Mouse (Mus musculus): ENCODE data around the gene Nptn. TPM values are rescaled to one million over a fixed set of nuclear protein-coding genes. Genes with fewer than 3 reads are reported as not detected.

Nptn gene
- 110 and 128 TPM in 2 replicates for polyA plus RNA-seq (2014; fragmentation: Nextera tagmentation; extraction: Ambion mirVana)

- Histone ChIP-seq H3K4me1 (ENCODE audit: control insufficient read depth, insufficient read depth, low read length) (peaks cover 9% of the 10 kb centered on the region), H3K27me3 (ENCODE audit: control insufficient read depth, insufficient read depth, low read length) (no peaks in the 10 kb centered on the region), H3K4me2 (replicated peaks; ENCODE audit: low read depth, low read length) (peak within 1 kb of the TSS; percentile 81), H3K9me3 (ENCODE audit: control insufficient read depth, low read length) (no peaks in the 10 kb centered on the region), H3K9ac (ENCODE audit: low read depth, low read length) (peak within 1 kb of the TSS; percentile 95), H3K4me3 (ENCODE audit: low read length) (peak within 1 kb of the TSS; percentile 97), H3K36me3 (ENCODE audit: control insufficient read depth, insufficient read depth, low read length) (no peaks in the 10 kb centered on the region), H3K27ac (ENCODE audit: low read depth, low read length) (peak within 1 kb of the TSS; percentile 97)
- ATAC-seq (ENCODE audit: low FRiP score, low TSS enrichment), result peak; percentile 98
- under 1% methylated on average over 48 of the region's 56 CpGs for WGBS
Observed at GRCm38 (mm10) chr9:58581958-58582540, at the start of gene Nptn. TSS of gene Nptn (plus strand) at chr9:58582240.

GRCm38 (mm10) chr9:58533322-58533721, 48.7 kb upstream of the Nptn start:
- no peak for ATAC-seq (ENCODE audit: low FRiP score, low TSS enrichment)
- H3K4me3 ChIP-seq (ENCODE audit: low read length), result no peak overlapping the region
- 0 out of 2 replicates have a peak, but pooled peaks cover under 1% of the 10 kb centered on the region for H3K4me1 ChIP-seq (ENCODE audit: control insufficient read depth, insufficient read depth, low read length)
- WGBS, result 90% methylated on average over 6 of the region's 6 CpGs
- H3K4me2 ChIP-seq (replicated peaks; ENCODE audit: low read depth, low read length), result no peak overlapping the region
- peaks cover 39% of the 10 kb centered on the region for H3K36me3 ChIP-seq (ENCODE audit: control insufficient read depth, insufficient read depth, low read length)
- H3K9me3 ChIP-seq (ENCODE audit: control insufficient read depth, low read length), result no peaks in the 10 kb centered on the region
- H3K27me3 ChIP-seq (ENCODE audit: control insufficient read depth, insufficient read depth, low read length), result no peaks in the 10 kb centered on the region
- no peak overlapping the region for H3K27ac ChIP-seq (ENCODE audit: low read depth, low read length)
- H3K9ac ChIP-seq (ENCODE audit: low read depth, low read length), result no peak overlapping the region

DNA sequence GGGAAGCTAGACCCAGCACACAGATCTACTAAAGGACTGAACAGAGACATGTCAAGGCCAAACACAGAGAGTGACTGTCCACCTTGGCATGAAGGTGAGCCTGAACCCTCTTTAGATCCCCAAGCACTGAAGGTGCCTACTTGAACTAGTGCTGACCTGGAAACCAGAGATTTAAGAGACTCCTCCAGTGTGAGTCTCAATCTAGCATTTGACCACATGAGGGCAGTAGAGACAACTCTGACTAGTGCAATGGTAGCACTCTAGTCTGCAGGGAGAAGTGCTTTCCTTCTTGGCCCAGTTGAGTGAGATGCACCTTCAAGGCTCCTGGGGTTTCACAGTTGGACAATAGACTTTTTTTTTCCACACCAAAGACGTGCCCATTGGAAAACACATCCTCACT, 47.3 kb upstream of the Nptn start:
- Histone ChIP-seq H3K4me3 (ENCODE audit: low read length) (no peak overlapping the region), H3K4me2 (replicated peaks; ENCODE audit: low read depth, low read length) (no peak overlapping the region), H3K27me3 (ENCODE audit: control insufficient read depth, insufficient read depth, low read length) (no peaks in the 10 kb centered on the region), H3K36me3 (ENCODE audit: control insufficient read depth, insufficient read depth, low read length) (peaks cover 35% of the 10 kb centered on the region), H3K9me3 (ENCODE audit: control insufficient read depth, low read length) (no peaks in the 10 kb centered on the region), H3K4me1 (ENCODE audit: control insufficient read depth, insufficient read depth, low read length) (no peaks in the 10 kb centered on the region), H3K27ac (ENCODE audit: low read depth, low read length) (no peak overlapping the region), H3K9ac (ENCODE audit: low read depth, low read length) (no peak overlapping the region)
- ATAC-seq (ENCODE audit: low FRiP score, low TSS enrichment), result 0 out of 2 replicates have a peak, but pooled peaks have one; percentile 24
- 60% methylated on average over 1 of the region's 1 CpGs for WGBS

DNA sequence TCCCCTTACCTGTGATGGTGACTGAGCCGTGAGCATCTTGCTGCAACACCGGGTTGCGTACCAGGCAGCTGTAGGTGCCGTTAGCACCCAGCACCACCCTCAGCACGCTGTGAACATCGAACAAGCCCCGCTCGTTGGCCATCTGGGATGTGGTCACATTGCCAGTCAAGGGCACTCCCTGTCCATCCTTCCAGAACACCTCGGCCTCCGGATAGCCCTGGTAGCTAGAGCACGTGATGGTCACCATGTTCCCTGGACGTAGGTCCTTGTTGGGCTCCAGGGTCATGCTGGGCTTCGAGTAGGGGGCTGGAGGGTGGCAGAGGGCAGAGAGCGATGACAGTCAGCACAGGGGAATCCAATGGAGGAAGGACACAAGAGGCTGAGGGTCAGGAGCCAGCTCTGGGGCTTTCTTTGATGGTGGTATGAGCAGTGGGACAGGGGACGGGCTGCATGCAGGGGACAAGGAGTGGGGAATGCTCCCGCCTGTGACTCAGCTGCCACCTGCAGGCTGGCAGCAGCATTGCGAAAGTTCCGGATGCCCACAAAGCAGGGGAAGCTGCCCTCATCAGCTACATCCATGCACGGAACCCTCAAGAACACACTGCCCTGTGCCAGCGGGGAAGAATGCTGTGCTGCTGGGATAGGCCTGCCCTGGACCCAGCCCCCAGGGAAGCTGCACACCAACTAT, 46.4 kb upstream of the Nptn start:
- ATAC-seq (ENCODE audit: low FRiP score, low TSS enrichment), result no peak
- Histone ChIP-seq H3K27ac (ENCODE audit: low read depth, low read length) (no peak overlapping the region), H3K9ac (ENCODE audit: low read depth, low read length) (no peak overlapping the region), H3K27me3 (ENCODE audit: control insufficient read depth, insufficient read depth, low read length) (no peaks in the 10 kb centered on the region), H3K4me1 (ENCODE audit: control insufficient read depth, insufficient read depth, low read length) (no peaks in the 10 kb centered on the region), H3K4me2 (replicated peaks; ENCODE audit: low read depth, low read length) (no peak overlapping the region), H3K36me3 (ENCODE audit: control insufficient read depth, insufficient read depth, low read length) (peaks cover 30% of the 10 kb centered on the region), H3K4me3 (ENCODE audit: low read length) (no peak overlapping the region), H3K9me3 (ENCODE audit: control insufficient read depth, low read length) (no peaks in the 10 kb centered on the region)
- 81% methylated on average over 20 of the region's 20 CpGs for WGBS

DNA sequence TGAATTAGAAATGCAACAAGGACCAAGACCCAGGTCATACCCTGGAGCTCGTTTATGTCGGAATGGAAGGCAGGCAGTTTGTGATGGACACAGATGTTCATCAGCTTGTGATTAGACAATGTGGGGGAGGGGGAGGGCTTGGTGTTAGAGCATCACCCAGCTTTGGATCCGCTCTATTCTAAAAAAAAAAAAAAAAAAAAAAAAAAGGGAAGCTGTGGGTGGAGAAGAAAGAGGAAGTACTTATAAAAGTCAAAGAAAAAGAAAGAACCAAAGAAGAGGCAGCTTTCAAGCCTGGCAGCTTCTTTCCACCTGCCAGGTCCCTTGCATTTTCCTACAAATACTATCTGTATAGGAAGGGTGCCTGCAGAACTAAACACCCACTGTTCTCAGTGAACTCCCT, 44.3 kb upstream of the Nptn start:
- Histone ChIP-seq H3K9me3 (ENCODE audit: control insufficient read depth, low read length) (no peaks in the 10 kb centered on the region), H3K4me1 (ENCODE audit: control insufficient read depth, insufficient read depth, low read length) (peaks cover 7% of the 10 kb centered on the region; the same call in 1 of the 2 replicates), H3K27ac (ENCODE audit: low read depth, low read length) (no peak overlapping the region), H3K4me3 (ENCODE audit: low read length) (no peak overlapping the region), H3K4me2 (replicated peaks; ENCODE audit: low read depth, low read length) (no peak overlapping the region), H3K9ac (ENCODE audit: low read depth, low read length) (no peak overlapping the region), H3K36me3 (ENCODE audit: control insufficient read depth, insufficient read depth, low read length) (peaks cover 30% of the 10 kb centered on the region), H3K27me3 (ENCODE audit: control insufficient read depth, insufficient read depth, low read length) (no peaks in the 10 kb centered on the region)
- WGBS, result 88% methylated on average over 3 of the region's 3 CpGs
- no peak for ATAC-seq (ENCODE audit: low FRiP score, low TSS enrichment)

GRCm38 (mm10) chr9:58539886-58540285, 42.2 kb upstream of the Nptn start:
- H3K36me3 ChIP-seq (ENCODE audit: control insufficient read depth, insufficient read depth, low read length), result peaks cover 20% of the 10 kb centered on the region
- H3K4me2 ChIP-seq (replicated peaks; ENCODE audit: low read depth, low read length), result no peak overlapping the region
- no peak for ATAC-seq (ENCODE audit: low FRiP score, low TSS enrichment)
- 44% methylated on average over 5 of the region's 5 CpGs for WGBS
- H3K4me3 ChIP-seq (ENCODE audit: low read length), result no peak overlapping the region
- peaks cover 7% of the 10 kb centered on the region; the same call in 1 of the 2 replicates for H3K4me1 ChIP-seq (ENCODE audit: control insufficient read depth, insufficient read depth, low read length)
- H3K9me3 ChIP-seq (ENCODE audit: control insufficient read depth, low read length), result no peaks in the 10 kb centered on the region
- H3K9ac ChIP-seq (ENCODE audit: low read depth, low read length), result no peak overlapping the region
- no peaks in the 10 kb centered on the region for H3K27me3 ChIP-seq (ENCODE audit: control insufficient read depth, insufficient read depth, low read length)
- H3K27ac ChIP-seq (ENCODE audit: low read depth, low read length), result no peak overlapping the region

- H3K27me3 ChIP-seq (ENCODE audit: control insufficient read depth, insufficient read depth, low read length), result no peaks in the 10 kb centered on the region
- H3K9ac ChIP-seq (ENCODE audit: low read depth, low read length), result no peak overlapping the region
- H3K4me1 ChIP-seq (ENCODE audit: control insufficient read depth, insufficient read depth, low read length), result peaks cover 7% of the 10 kb centered on the region; the same call in 1 of the 2 replicates
- no peak overlapping the region for H3K4me3 ChIP-seq (ENCODE audit: low read length)
- H3K36me3 ChIP-seq (ENCODE audit: control insufficient read depth, insufficient read depth, low read length), result peaks cover 15% of the 10 kb centered on the region
- peak; percentile 43; the same call in 1 of the 2 replicates for ATAC-seq (ENCODE audit: low FRiP score, low TSS enrichment)
- WGBS, result 53% methylated on average over 6 of the region's 6 CpGs
- H3K9me3 ChIP-seq (ENCODE audit: control insufficient read depth, low read length), result no peaks in the 10 kb centered on the region
- H3K4me2 ChIP-seq (replicated peaks; ENCODE audit: low read depth, low read length), result no peak overlapping the region
- peak overlapping the region; percentile 59 for H3K27ac ChIP-seq (ENCODE audit: low read depth, low read length)
Observed at GRCm38 (mm10) chr9:58541895-58542338, 40.1 kb upstream of the Nptn start.

GRCm38 (mm10) chr9:58544879-58545324, 37.1 kb upstream of the Nptn start:
- Histone ChIP-seq H3K9ac (ENCODE audit: low read depth, low read length) (no peak overlapping the region), H3K9me3 (ENCODE audit: control insufficient read depth, low read length) (no peaks in the 10 kb centered on the region), H3K36me3 (ENCODE audit: control insufficient read depth, insufficient read depth, low read length) (peaks cover 3% of the 10 kb centered on the region; the same call in 1 of the 2 replicates), H3K4me2 (replicated peaks; ENCODE audit: low read depth, low read length) (no peak overlapping the region), H3K4me3 (ENCODE audit: low read length) (no peak overlapping the region), H3K4me1 (ENCODE audit: control insufficient read depth, insufficient read depth, low read length) (peaks cover 16% of the 10 kb centered on the region; the same call in 1 of the 2 replicates), H3K27ac (ENCODE audit: low read depth, low read length) (no peak overlapping the region), H3K27me3 (ENCODE audit: control insufficient read depth, insufficient read depth, low read length) (no peaks in the 10 kb centered on the region)
- WGBS, result 74% methylated on average over 4 of the region's 4 CpGs
- no peak for ATAC-seq (ENCODE audit: low FRiP score, low TSS enrichment)

DNA sequence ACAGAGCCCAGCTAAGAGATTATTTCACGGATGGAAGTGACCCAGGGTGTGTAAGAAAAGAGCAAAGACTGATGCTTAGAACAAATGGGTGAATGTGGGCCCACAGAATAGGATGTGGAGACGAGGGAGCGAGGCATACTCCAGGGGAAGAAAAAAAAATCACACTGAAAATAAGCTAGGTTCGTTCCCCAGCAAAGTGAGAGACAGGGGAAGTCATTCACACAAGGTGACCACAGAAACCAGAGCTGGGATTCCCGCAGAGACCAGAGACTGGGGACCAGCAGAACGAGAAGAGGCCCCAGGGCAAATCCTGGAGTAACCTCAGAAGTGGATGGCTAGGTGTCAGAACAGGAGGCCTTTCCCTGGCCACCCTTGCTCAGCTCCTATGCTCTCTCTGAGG, 36.6 kb upstream of the Nptn start:
- Histone ChIP-seq H3K36me3 (ENCODE audit: control insufficient read depth, insufficient read depth, low read length) (peaks cover 2% of the 10 kb centered on the region; the same call in 1 of the 2 replicates), H3K9ac (ENCODE audit: low read depth, low read length) (no peak overlapping the region), H3K27me3 (ENCODE audit: control insufficient read depth, insufficient read depth, low read length) (no peaks in the 10 kb centered on the region), H3K4me3 (ENCODE audit: low read length) (no peak overlapping the region), H3K4me1 (ENCODE audit: control insufficient read depth, insufficient read depth, low read length) (peaks cover 16% of the 10 kb centered on the region; the same call in 1 of the 2 replicates), H3K9me3 (ENCODE audit: control insufficient read depth, low read length) (no peaks in the 10 kb centered on the region), H3K4me2 (replicated peaks; ENCODE audit: low read depth, low read length) (no peak overlapping the region), H3K27ac (ENCODE audit: low read depth, low read length) (no peak overlapping the region)
- WGBS, result 69% methylated on average over 6 of the region's 6 CpGs
- ATAC-seq (ENCODE audit: low FRiP score, low TSS enrichment), result no peak

Measured in kidney, embryonic 14.5 days (tissue).